Mouse (Mus musculus) liver, embryonic 16.5 days (tissue): ENCODE measurements around the gene Olfr597. TPM values are rescaled to one million over a fixed set of nuclear protein-coding genes. Genes with fewer than 3 reads are reported as not detected.
"Not testable (repeated sequence)": the region's sequence is repeated elsewhere in the genome, so short reads cannot be mapped to it uniquely, and the experiment has no call there.

ENCODE experiments used
- ATAC-seq: fragments of 200-750 bp; cut with Nextera tagmentation; 2 replicates; pipeline ENCODE4 v1.8.0; 2017; ENCODE audit warnings: low read depth, mild to moderate bottlenecking, moderate number of reproducible peaks, moderate library complexity
- H3K27ac ChIP-seq: fragments of 300-500 bp; sonication (generic); 2 replicates; pipeline ENCODE4 v1.5.1; 2014; ENCODE audit warnings: mild to moderate bottlenecking, low read length
- H3K27me3 ChIP-seq: fragments of 300-500 bp; sonication (generic); 2 replicates; pipeline ENCODE4 v1.6.1; 2014; ENCODE audit warnings: low read depth, low read length, mixed read lengths; ENCODE audit not compliant: control insufficient read depth, insufficient read depth
- H3K36me3 ChIP-seq: fragments of 300-500 bp; sonication (generic); 2 replicates; pipeline ENCODE4 v1.6.1; 2014; ENCODE audit warnings: mild to moderate bottlenecking; ENCODE audit not compliant: control insufficient read depth, insufficient read depth
- H3K4me1 ChIP-seq: fragments of 300-500 bp; sonication (generic); 2 replicates; pipeline ENCODE4 v1.6.1; 2014; ENCODE audit warnings: low read depth, low read length, mixed read lengths; ENCODE audit not compliant: control insufficient read depth
- H3K4me2 ChIP-seq: fragments of 300-500 bp; sonication (generic); 2 replicates; pipeline ENCODE4 v1.6.1; 2014; ENCODE audit warnings: low read depth, low read length, mixed read lengths
- H3K4me3 ChIP-seq: fragments of 300-500 bp; sonication (generic); 2 replicates; pipeline ENCODE4 v1.5.1; 2014; ENCODE audit warnings: low read depth, mild to moderate bottlenecking, low read length
- H3K9ac ChIP-seq: fragments of 300-500 bp; sonication (generic); 2 replicates; pipeline ENCODE4 v1.6.1; 2014; ENCODE audit warnings: low read depth, low read length
- H3K9me3 ChIP-seq: fragments of 300-500 bp; sonication (generic); replicated peaks from 2 replicates; pipeline ENCODE4 v1.6.1; 2016; ENCODE audit warnings: low read length; ENCODE audit not compliant: control insufficient read depth
- WGBS: fragments of 180-500 bp; shearing (Covaris S2); extraction: QIAGEN DNeasy Blood & Tissue Kit; methylation state at CpG from one replicate; pipeline ENCODE4 v1.1.7; 2014; ENCODE audit not compliant: insufficient replicate concordance; 5-methylcytosine and 5-hydroxymethylcytosine counted together
- microRNA-seq: library from miRNA; unstranded; fragments of <30 nt; microRNA quantifications from one replicate; pipeline ENCODE4, GENCODE M21; 2016
- polyA plus RNA-seq: library from polyadenylated mRNA; unstranded; fragments of >200 nt; fragmentation: Nextera tagmentation; extraction: Ambion mirVana; gene quantifications from 2 replicates; pipeline ENCODE4 v1.2.1, GENCODE M21; 2015

The Olfr597 gene
- not detected in 2 replicates for polyA plus RNA-seq

DNA sequence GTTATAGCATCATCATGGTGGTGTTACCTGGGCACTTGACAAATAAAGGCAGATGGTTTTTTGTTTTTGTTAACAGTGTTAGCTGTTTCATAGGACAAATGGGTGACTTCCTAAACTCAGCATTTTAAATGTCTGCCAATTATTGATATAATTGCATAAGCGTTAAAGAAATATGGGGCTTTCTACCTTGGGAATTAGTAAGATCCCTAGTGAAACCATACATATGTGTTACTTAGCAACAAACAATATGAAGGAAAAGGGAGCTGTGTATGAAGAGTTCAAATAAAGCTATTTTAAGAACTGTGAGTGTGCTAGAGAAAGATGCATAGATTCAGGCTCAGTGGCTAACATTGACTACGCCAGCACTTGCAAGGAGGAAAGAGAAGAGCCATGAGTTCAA, at the start of gene Olfr597:
Gene Olfr597, plus strand, starts transcription at position 301 of the 400 bp plus-strand sequence.
- H3K27ac ChIP-seq, H3K9ac ChIP-seq, H3K4me2 ChIP-seq, H3K4me3 ChIP-seq, H3K27me3 ChIP-seq, H3K9me3 ChIP-seq, ATAC-seq, H3K36me3 ChIP-seq, H3K4me1 ChIP-seq: not testable (repeated sequence)
- 68% methylated on average over 2 of the region's 2 CpGs for WGBS

DNA sequence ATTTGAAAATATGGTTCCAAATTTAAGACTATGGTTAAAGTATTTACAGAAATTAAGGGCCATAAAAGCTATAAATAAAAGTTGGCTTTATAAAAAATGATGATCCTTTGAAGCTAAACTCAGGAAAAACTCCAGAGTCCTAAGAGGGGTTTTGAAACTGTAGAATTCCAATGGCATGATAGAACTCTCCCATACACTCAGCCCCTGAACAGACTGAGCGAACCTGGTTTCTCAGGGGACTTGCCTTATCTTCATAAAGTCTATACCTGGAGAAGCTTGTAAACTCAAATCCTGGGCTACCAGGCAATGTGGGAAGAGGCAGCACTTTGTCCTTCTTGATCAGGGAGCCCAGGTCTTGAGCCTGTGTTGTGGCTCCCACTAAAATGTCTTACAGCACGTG, 10.8 kb upstream of the Olfr597 start, which contains the start of gene Olfr596:
Gene Olfr596, plus strand, starts transcription at position 301 of the 400 bp plus-strand sequence.
- WGBS: 53% methylated on average over 2 of the region's 2 CpGs

DNA sequence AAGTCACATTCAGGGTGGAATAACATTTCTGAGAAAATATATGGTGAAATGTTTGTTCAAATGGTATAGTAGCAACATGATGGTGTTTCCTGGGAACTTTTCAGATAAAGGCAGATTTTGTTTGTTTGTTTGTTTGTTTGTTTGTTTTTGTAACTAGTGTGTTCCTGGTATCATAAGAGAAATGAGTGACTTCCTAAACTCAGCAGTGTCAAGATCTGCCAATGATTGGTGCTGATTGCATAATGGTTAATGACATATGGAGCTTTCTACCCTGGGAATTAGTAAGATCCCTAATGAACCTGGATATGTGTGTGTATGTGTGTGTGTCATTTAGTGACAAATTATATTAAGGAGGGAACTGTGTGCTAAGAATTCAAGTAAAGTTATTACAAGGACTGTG, 7.2 kb downstream of the Olfr597 start, which contains the start of gene Olfr598:
Gene Olfr598, plus strand, starts transcription at position 301 of the 400 bp plus-strand sequence.
- Histone ChIP-seq H3K9ac (no peak within 1 kb of the TSS), H3K9me3 (no peaks in the 10 kb centered on the region), H3K4me3 (no peak within 1 kb of the TSS), H3K27ac (no peak within 1 kb of the TSS), H3K27me3 (no peaks in the 10 kb centered on the region), H3K4me1 (no peaks in the 10 kb centered on the region), H3K36me3 (no peaks in the 10 kb centered on the region), H3K4me2 (no peak within 1 kb of the TSS)
- ATAC-seq: no peak

More for the DNA sequence above, 10.8 kb upstream of the Olfr597 start, which contains the start of gene Olfr596:
- not testable (repeated sequence) for H3K27me3 ChIP-seq, H3K9me3 ChIP-seq, H3K9ac ChIP-seq, H3K4me2 ChIP-seq, ATAC-seq, H3K36me3 ChIP-seq, H3K4me3 ChIP-seq, H3K27ac ChIP-seq, H3K4me1 ChIP-seq

DNA sequence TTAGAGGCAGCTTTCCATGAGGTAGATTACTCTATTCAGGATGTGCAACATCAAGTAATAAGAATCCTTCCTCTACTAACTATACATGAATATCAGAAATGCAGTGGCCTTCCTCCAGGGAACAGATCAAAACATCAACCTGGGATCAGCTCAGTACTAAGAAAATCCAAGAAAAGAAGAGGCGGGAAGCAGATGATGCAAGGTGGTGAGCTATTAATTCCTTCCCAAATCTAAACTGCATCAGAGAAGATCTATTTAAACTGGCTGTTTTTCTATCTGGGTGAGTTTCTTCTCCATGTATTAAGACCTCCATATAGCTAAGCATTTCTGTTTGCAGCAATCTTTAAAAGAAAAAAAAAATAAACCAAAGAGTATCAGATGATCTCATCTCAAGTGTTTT, 19.5 kb downstream of the Olfr597 start, which contains the start of gene Olfr599:
Gene Olfr599, plus strand, starts transcription at position 301 of the 400 bp plus-strand sequence.
- H3K27ac ChIP-seq: no peak within 1 kb of the TSS
- 72% methylated on average over 1 of the region's 1 CpGs for WGBS
- no peak within 1 kb of the TSS for H3K4me2 ChIP-seq
- no peaks in the 10 kb centered on the region for H3K27me3 ChIP-seq
- no peaks in the 10 kb centered on the region for H3K9me3 ChIP-seq
- no peak for ATAC-seq
- no peaks in the 10 kb centered on the region for H3K36me3 ChIP-seq
- no peak within 1 kb of the TSS for H3K9ac ChIP-seq
- no peak within 1 kb of the TSS for H3K4me3 ChIP-seq
- H3K4me1 ChIP-seq: no peaks in the 10 kb centered on the region

DNA sequence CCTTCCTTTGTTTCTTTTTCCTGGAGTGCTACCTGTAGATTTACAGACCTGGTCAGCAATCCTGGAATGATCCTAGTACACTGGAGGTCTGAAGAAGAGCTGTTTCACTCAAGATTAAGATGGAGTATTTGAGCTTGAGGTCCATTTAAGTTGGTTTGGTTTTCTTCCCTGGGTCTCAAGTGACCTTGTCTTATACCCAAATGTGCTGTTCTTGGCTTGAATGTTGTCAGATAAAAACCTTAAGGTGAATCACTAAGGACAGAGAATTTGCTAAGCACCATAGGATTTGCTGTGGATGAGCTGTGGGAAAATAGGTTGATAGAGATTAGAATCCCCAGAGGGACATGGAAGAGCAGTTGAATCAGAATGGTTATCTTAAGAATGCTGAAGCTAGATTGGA, 33.5 kb downstream of the Olfr597 start, which contains the start of gene Olfr600:
Gene Olfr600, minus strand, starts transcription at position 101 of the 400 bp plus-strand sequence.
- no peak for ATAC-seq
- Histone ChIP-seq H3K4me3 (no peak within 1 kb of the TSS), H3K27me3 (no peaks in the 10 kb centered on the region), H3K36me3 (no peaks in the 10 kb centered on the region), H3K9me3 (no peaks in the 10 kb centered on the region), H3K9ac (no peak within 1 kb of the TSS), H3K4me2 (no peak within 1 kb of the TSS), H3K27ac (no peak within 1 kb of the TSS), H3K4me1 (no peaks in the 10 kb centered on the region)

- no peak within 1 kb of the TSS for H3K4me3 ChIP-seq
- H3K27ac ChIP-seq: no peak within 1 kb of the TSS
- 61% methylated on average over 1 of the region's 1 CpGs for WGBS
- H3K27me3 ChIP-seq: no peaks in the 10 kb centered on the region
- no peaks in the 10 kb centered on the region for H3K36me3 ChIP-seq
- no peak within 1 kb of the TSS for H3K9ac ChIP-seq
- no peak within 1 kb of the TSS for H3K4me2 ChIP-seq
- no peak for ATAC-seq
- no peaks in the 10 kb centered on the region for H3K4me1 ChIP-seq
- H3K9me3 ChIP-seq: no peaks in the 10 kb centered on the region
These were observed 46.4 kb downstream of the Olfr597 start, which contains the start of gene Olfr601 for GRCm38 (mm10) chr7:103362555-103362954. TSS of gene Olfr601 (minus strand) at chr7:103362655.

Small RNA genes within 50 kb of the gene (microRNA-seq; reads per million reads assigned to microRNA genes)
- not detected for gene Gm23550

Other genes starting within 250 kb of the Olfr597 start
- gene Olfr584, start 234.4 kb upstream of the Olfr597 start, polyA plus RNA-seq: not detected in 2 replicates
- not detected in 2 replicates for gene Olfr585, start 218.6 kb upstream of the Olfr597 start, polyA plus RNA-seq
- gene Olfr586, start 190.7 kb upstream of the Olfr597 start, polyA plus RNA-seq: not detected in 2 replicates
- gene Olfr588-ps1, start 175.4 kb upstream of the Olfr597 start, polyA plus RNA-seq: not detected in 2 replicates
- not detected in 2 replicates for gene Olfr589, start 160.0 kb upstream of the Olfr597 start, polyA plus RNA-seq
- not detected in 2 replicates for gene Olfr591, start 138.0 kb upstream of the Olfr597 start, polyA plus RNA-seq
- gene Olfr592, start 131.5 kb upstream of the Olfr597 start, polyA plus RNA-seq: not detected in 2 replicates
- not detected in 2 replicates for gene Olfr593, start 104.5 kb upstream of the Olfr597 start, polyA plus RNA-seq
- gene Olfr594, start 99.3 kb upstream of the Olfr597 start, polyA plus RNA-seq: not detected in 2 replicates
- gene Usp17ld, start 63.8 kb upstream of the Olfr597 start, polyA plus RNA-seq: not detected in 2 replicates
- gene Olfr596, start 10.7 kb upstream of the Olfr597 start, polyA plus RNA-seq: not detected in 2 replicates
- not detected in 2 replicates for gene Olfr598, start 7.3 kb downstream of the Olfr597 start, polyA plus RNA-seq
- not detected in 2 replicates for gene Olfr599, start 19.6 kb downstream of the Olfr597 start, polyA plus RNA-seq
- not detected in 2 replicates for gene Olfr600, start 33.4 kb downstream of the Olfr597 start, polyA plus RNA-seq
- not detected in 2 replicates for gene Olfr601, start 46.3 kb downstream of the Olfr597 start, polyA plus RNA-seq
- gene Olfr603, start 69.9 kb downstream of the Olfr597 start, polyA plus RNA-seq: not detected in 2 replicates
- gene Usp17lc, start 98.8 kb downstream of the Olfr597 start, polyA plus RNA-seq: not detected in 2 replicates
- gene Olfr605, start 129.1 kb downstream of the Olfr597 start, polyA plus RNA-seq: not detected in 2 replicates
- not detected in 2 replicates for gene Olfr606, start 132.7 kb downstream of the Olfr597 start, polyA plus RNA-seq
- gene Olfr607, start 147.8 kb downstream of the Olfr597 start, polyA plus RNA-seq: not detected in 2 replicates
- gene Olfr608, start 153.6 kb downstream of the Olfr597 start, polyA plus RNA-seq: not detected in 2 replicates
- not detected in 2 replicates for gene Olfr609, start 181.7 kb downstream of the Olfr597 start, polyA plus RNA-seq
- not detected in 2 replicates for gene Olfr610, start 195.8 kb downstream of the Olfr597 start, polyA plus RNA-seq
- gene Olfr611, start 204.5 kb downstream of the Olfr597 start, polyA plus RNA-seq: not detected in 2 replicates
- not detected in 2 replicates for gene Olfr612, start 226.4 kb downstream of the Olfr597 start, polyA plus RNA-seq
- gene Olfr613, start 231.8 kb downstream of the Olfr597 start, polyA plus RNA-seq: not detected in 2 replicates
- gene Olfr615, start 239.8 kb downstream of the Olfr597 start, polyA plus RNA-seq: not detected in 2 replicates